Mouse (Mus musculus): ENCODE measurements around the gene Mycl.
A peak's percentile ranks its signal among the peaks of the same experiment; 100 is the strongest.

Gene Mycl

GRCm38 (mm10) chr4:122995404-122996220 is at the start of gene Mycl:
Gene Mycl (plus strand): TSS chr4:122995652.
- DNase-seq (ENCODE audit: low read depth, low spot score) = peak; percentile 79

GRCm38 (mm10) chr4:122947223-122947622 is 48.2 kb upstream of the Mycl start:
- no peak for DNase-seq (ENCODE audit: low read depth, low spot score)

- no peak for DNase-seq (ENCODE audit: low read depth, low spot score)
Measured at GRCm38 (mm10) chr4:122949096-122949495, 46.4 kb upstream of the Mycl start.

GRCm38 (mm10) chr4:122954680-122955411 is 40.6 kb upstream of the Mycl start:
- no peak for DNase-seq (ENCODE audit: low read depth, low spot score)

GRCm38 (mm10) chr4:122955412-122956136 is 39.9 kb upstream of the Mycl start:
- peak; percentile 68 for DNase-seq (ENCODE audit: low read depth, low spot score)

GRCm38 (mm10) chr4:122956301-122956700 is 39.2 kb upstream of the Mycl start:
- DNase-seq (ENCODE audit: low read depth, low spot score) = no peak

- DNase-seq (ENCODE audit: low read depth, low spot score) = no peak
Measured at GRCm38 (mm10) chr4:122958491-122959031, 36.9 kb upstream of the Mycl start.

GRCm38 (mm10) chr4:122959816-122960215 is 35.6 kb upstream of the Mycl start:
- no peak for DNase-seq (ENCODE audit: low read depth, low spot score)

GRCm38 (mm10) chr4:122960321-122961099 is 34.9 kb upstream of the Mycl start:
- no peak for DNase-seq (ENCODE audit: low read depth, low spot score)

- DNase-seq (ENCODE audit: low read depth, low spot score) = no peak
Measured at GRCm38 (mm10) chr4:122961100-122961567, 34.3 kb upstream of the Mycl start, which contains the start of gene Mfsd2a. Gene Mfsd2a (minus strand): TSS chr4:122961188.

- DNase-seq (ENCODE audit: low read depth, low spot score) = no peak
Measured at GRCm38 (mm10) chr4:122961589-122961988, 33.9 kb upstream of the Mycl start.

GRCm38 (mm10) chr4:122962751-122963150 is 32.7 kb upstream of the Mycl start:
- no peak for DNase-seq (ENCODE audit: low read depth, low spot score)

- no peak for DNase-seq (ENCODE audit: low read depth, low spot score)
Measured at GRCm38 (mm10) chr4:122968106-122968505, 27.3 kb upstream of the Mycl start.

- DNase-seq (ENCODE audit: low read depth, low spot score) = no peak
Measured at GRCm38 (mm10) chr4:122971191-122971590, 24.3 kb upstream of the Mycl start.

- DNase-seq (ENCODE audit: low read depth, low spot score) = no peak
Measured at GRCm38 (mm10) chr4:122971646-122972045, 23.8 kb upstream of the Mycl start.

GRCm38 (mm10) chr4:122972056-122972455 is 23.4 kb upstream of the Mycl start:
- no peak for DNase-seq (ENCODE audit: low read depth, low spot score)

- no peak for DNase-seq (ENCODE audit: low read depth, low spot score)
Measured at GRCm38 (mm10) chr4:122974976-122975520, 20.4 kb upstream of the Mycl start.

GRCm38 (mm10) chr4:122976885-122977284 is 18.6 kb upstream of the Mycl start:
- DNase-seq (ENCODE audit: low read depth, low spot score) = no peak

- DNase-seq (ENCODE audit: low read depth, low spot score) = no peak
Measured at GRCm38 (mm10) chr4:122978850-122979249, 16.6 kb upstream of the Mycl start.

GRCm38 (mm10) chr4:122979826-122980225 is 15.6 kb upstream of the Mycl start:
- no peak for DNase-seq (ENCODE audit: low read depth, low spot score)

- DNase-seq (ENCODE audit: low read depth, low spot score) = no peak
Measured at GRCm38 (mm10) chr4:122980684-122981083, 14.8 kb upstream of the Mycl start.

All from WW6 (cell line).